Mouse (Mus musculus) CH12.LX (cell line): ENCODE results near the gene Slc47a2. TPM values are rescaled to one million over a fixed set of nuclear protein-coding genes. Genes with fewer than 3 reads are reported as not detected.

ENCODE experiments used
- DNase-seq: peaks from one replicate; pipeline ENCODE4 v3.0.0-alpha.2; 2013; ENCODE audit errors: extremely low read depth
- H3K27ac ChIP-seq: 2 replicates; pipeline ENCODE4 v1.5.1; 2012; ENCODE audit warnings: low read depth, mild to moderate bottlenecking, control low read depth, moderate library complexity; ENCODE audit not compliant: insufficient read depth
- H3K27me3 ChIP-seq: replicated peaks from 2 replicates; pipeline ENCODE3; 2012; ENCODE audit warnings: inconsistent platforms
- H3K36me3 ChIP-seq, 2 experiments: replicated peaks in 1 of 2; 2 replicates each; pipeline versions ENCODE3 to v1.6.1; 2012; ENCODE audit warnings: inconsistent platforms in 1 of 2, low read length in 1 of 2, mild to moderate bottlenecking in 1 of 2, mixed read lengths in 1 of 2, moderate library complexity in 1 of 2; ENCODE audit not compliant: control insufficient read depth in 1 of 2, insufficient read depth in 1 of 2
- H3K4me1 ChIP-seq, 2 experiments: 2 replicates each; pipeline ENCODE4 v1.6.1; 2012; ENCODE audit warnings: inconsistent platforms in 1 of 2, moderate library complexity in 1 of 2; ENCODE audit not compliant: insufficient read depth in 2 of 2, control insufficient read depth in 1 of 2
- H3K4me2 ChIP-seq: 2 replicates; pipeline ENCODE4 v1.6.1; 2012; ENCODE audit warnings: low read depth, mild to moderate bottlenecking, control low read depth; ENCODE audit not compliant: poor library complexity, insufficient read depth, severe bottlenecking
- H3K4me3 ChIP-seq, 3 experiments: fragments of 150-350 bp in 1 of 3; sonication (generic) in 1 of 3; replicated peaks in 1 of 3; 2 replicates each; pipeline versions ENCODE3 to v1.5.1; 2011 to 2012; ENCODE audit warnings: low read depth in 2 of 3, low read length in 2 of 3, mild to moderate bottlenecking in 2 of 3, moderate library complexity in 2 of 3, control low read depth in 1 of 3, improper control_type of control experiment in 1 of 3, inconsistent platforms in 1 of 3, mixed read lengths in 1 of 3; ENCODE audit not compliant: poor library complexity in 1 of 3
- H3K79me2 ChIP-seq: replicated peaks from 2 replicates; pipeline ENCODE4 v1.6.1; 2012; ENCODE audit warnings: mild to moderate bottlenecking, moderate library complexity; ENCODE audit not compliant: control insufficient read depth, poor library complexity, insufficient read depth, severe bottlenecking; ENCODE audit errors: extremely low read depth
- H3K9ac ChIP-seq: 2 replicates; pipeline ENCODE4 v1.6.1; 2012; ENCODE audit warnings: low read depth, mild to moderate bottlenecking, control low read depth, moderate library complexity; ENCODE audit not compliant: insufficient read depth
- H3K9me3 ChIP-seq: replicated peaks from 2 replicates; pipeline ENCODE3; 2012; ENCODE audit warnings: low read length, inconsistent platforms, mixed read lengths
- CHD1 ChIP-seq: IDR thresholded peaks from 2 replicates; pipeline ENCODE4 v1.6.1; 2012; ENCODE audit warnings: low read depth, low read length, improper control_type of control experiment, inconsistent platforms
- E2F4 ChIP-seq: IDR thresholded peaks from 2 replicates; pipeline ENCODE4 v1.6.1; 2011; ENCODE audit warnings: low read depth, low read length, improper control_type of control experiment; ENCODE audit not compliant: insufficient replicate concordance
- ELF1 ChIP-seq: IDR thresholded peaks from 2 replicates; pipeline ENCODE4 v1.6.1; 2014; ENCODE audit warnings: low read depth, mild to moderate bottlenecking, inconsistent platforms, low read length, improper control_type of control experiment
- ETS1 ChIP-seq: conservative IDR thresholded peaks from 2 replicates; pipeline ENCODE4 v1.6.1; 2012; ENCODE audit warnings: low read depth, mild to moderate bottlenecking, inconsistent platforms, low read length, improper control_type of control experiment, moderate library complexity
- HCFC1 ChIP-seq: IDR thresholded peaks from 2 replicates; pipeline ENCODE4 v1.6.1; 2012; ENCODE audit warnings: low read depth, mild to moderate bottlenecking, inconsistent platforms, low read length, improper control_type of control experiment
- JUN ChIP-seq: IDR thresholded peaks from 2 replicates; pipeline ENCODE4 v1.6.1; 2011; ENCODE audit warnings: low read depth, mild to moderate bottlenecking, low read length, improper control_type of control experiment, moderate library complexity; ENCODE audit not compliant: insufficient read depth
- JUND ChIP-seq: conservative IDR thresholded peaks from 2 replicates; pipeline ENCODE4 v1.6.1; 2011; ENCODE audit warnings: low read depth, low read length, improper control_type of control experiment
- KAT2A ChIP-seq: IDR thresholded peaks from 2 replicates; pipeline ENCODE4 v1.6.1; 2012; ENCODE audit warnings: low read length, improper control_type of control experiment, inconsistent platforms; ENCODE audit not compliant: insufficient replicate concordance
- MAFK ChIP-seq: IDR thresholded peaks from 2 replicates; pipeline ENCODE4 v1.6.1; 2011; ENCODE audit warnings: low read length, improper control_type of control experiment; ENCODE audit not compliant: insufficient replicate concordance
- MAX ChIP-seq: IDR thresholded peaks from 2 replicates; pipeline ENCODE4 v1.6.1; 2011; ENCODE audit warnings: low read length, improper control_type of control experiment
- MAZ ChIP-seq: IDR thresholded peaks from 2 replicates; pipeline ENCODE4 v1.6.1; 2012; ENCODE audit warnings: low read depth, mild to moderate bottlenecking, inconsistent platforms, low read length, improper control_type of control experiment, moderate library complexity
- MEF2A ChIP-seq: IDR thresholded peaks from 2 replicates; pipeline ENCODE4 v1.6.1; 2014; ENCODE audit warnings: low read depth, mild to moderate bottlenecking, inconsistent platforms, low read length, improper control_type of control experiment, borderline replicate concordance
- MYC ChIP-seq: IDR thresholded peaks from 2 replicates; pipeline ENCODE4 v1.6.1; 2011; ENCODE audit warnings: low read depth, mild to moderate bottlenecking, improper control_type of control experiment, low read length
- NELFE ChIP-seq: IDR thresholded peaks from 2 replicates; pipeline ENCODE4 v1.6.1; 2011; ENCODE audit warnings: low read depth, low read length, improper control_type of control experiment
- PAX5 ChIP-seq: IDR thresholded peaks from 2 replicates; pipeline ENCODE4 v1.6.1; 2012; ENCODE audit warnings: low read length, inconsistent platforms, mixed read lengths
- POLR2A ChIP-seq: IDR thresholded peaks from 2 replicates; pipeline ENCODE4 v1.6.1; 2011; ENCODE audit warnings: low read depth, mild to moderate bottlenecking, improper control_type of control experiment, low read length
- POLR2AphosphoS2 ChIP-seq: IDR thresholded peaks from 2 replicates; pipeline ENCODE4 v1.6.1; 2011; ENCODE audit warnings: low read depth, low read length, improper control_type of control experiment
- RAD21 ChIP-seq: IDR thresholded peaks from 2 replicates; pipeline ENCODE4 v1.6.1; 2011; ENCODE audit warnings: low read depth, mild to moderate bottlenecking, low read length, improper control_type of control experiment, moderate library complexity
- TBP ChIP-seq: conservative IDR thresholded peaks from 2 replicates; pipeline ENCODE4 v1.6.1; 2011; ENCODE audit warnings: low read depth, low read length, improper control_type of control experiment
- TCF12 ChIP-seq: IDR thresholded peaks from 2 replicates; pipeline ENCODE4 v1.6.1; 2014; ENCODE audit warnings: low read depth, mild to moderate bottlenecking, inconsistent platforms, low read length, improper control_type of control experiment
- UBTF ChIP-seq: IDR thresholded peaks from 2 replicates; pipeline ENCODE4 v1.6.1; 2012; ENCODE audit warnings: low read depth, mild to moderate bottlenecking, inconsistent platforms, low read length, improper control_type of control experiment, moderate library complexity
- USF1 ChIP-seq: IDR thresholded peaks from 2 replicates; pipeline ENCODE4 v1.6.1; 2014; ENCODE audit warnings: low read depth, mild to moderate bottlenecking, inconsistent platforms, low read length, improper control_type of control experiment
- USF2 ChIP-seq: conservative IDR thresholded peaks from 2 replicates; pipeline ENCODE4 v1.6.1; 2011; ENCODE audit warnings: low read depth, low read length, improper control_type of control experiment
- ZC3H11A ChIP-seq: IDR thresholded peaks from 2 replicates; pipeline ENCODE4 v1.6.1; 2012; ENCODE audit warnings: low read depth, mild to moderate bottlenecking, inconsistent platforms, low read length, improper control_type of control experiment
- ZKSCAN1 ChIP-seq: IDR thresholded peaks from 2 replicates; pipeline ENCODE4 v1.6.1; 2012; ENCODE audit warnings: low read depth, inconsistent platforms, low read length, improper control_type of control experiment, borderline replicate concordance
- ZMIZ1 ChIP-seq: IDR thresholded peaks from 2 replicates; pipeline ENCODE4 v1.6.1; 2012; ENCODE audit warnings: low read depth, mild to moderate bottlenecking, inconsistent platforms, low read length, improper control_type of control experiment
- ZNF384 ChIP-seq: IDR thresholded peaks from 2 replicates; pipeline ENCODE4 v1.6.1; 2012; ENCODE audit warnings: low read depth, low read length, improper control_type of control experiment, inconsistent platforms
- dilution Hi-C: fragments of 300-500 bp; cut with MboI; formaldehyde crosslinking; loops from 2 replicates; pipeline ENCODE4 v1.14.3; 2020; ENCODE audit warnings: low sequenced_read_pairs; ENCODE audit not compliant: extremely low pct_unique_long_range_greater_than_20kb, extremely low pct_ligation_motif_present
- in situ Hi-C: fragments of 300-500 bp; cut with MboI; formaldehyde crosslinking; loops from 3 replicates; pipeline ENCODE4 v1.14.3; 2019; ENCODE audit warnings: low sequenced_read_pairs, low pct_ligation_motif_present, low pct_unique_long_range_greater_than_20kb, mixed read lengths
- polyA plus RNA-seq: library from polyadenylated mRNA; unstranded; fragments of >175 nt; gene quantifications from 2 replicates; pipeline ENCODE4 v1.2.1, GENCODE M21; 2012; ENCODE audit warnings: low read depth; ENCODE audit not compliant: insufficient read length
- total RNA-seq, 2 experiments: library from RNA; depleted of rRNA; stranded (reverse); fragments of 300-350 nt in 1 of 2; fragments of >200 nt in 1 of 2; gene quantifications; 2 replicates each; pipeline ENCODE4 v1.2.3; 2012 to 2014

The Slc47a2 gene
- total and polyA plus RNA-seq, 3 experiments = 0.08 to 0.68 (median 0.39) TPM

DNA sequence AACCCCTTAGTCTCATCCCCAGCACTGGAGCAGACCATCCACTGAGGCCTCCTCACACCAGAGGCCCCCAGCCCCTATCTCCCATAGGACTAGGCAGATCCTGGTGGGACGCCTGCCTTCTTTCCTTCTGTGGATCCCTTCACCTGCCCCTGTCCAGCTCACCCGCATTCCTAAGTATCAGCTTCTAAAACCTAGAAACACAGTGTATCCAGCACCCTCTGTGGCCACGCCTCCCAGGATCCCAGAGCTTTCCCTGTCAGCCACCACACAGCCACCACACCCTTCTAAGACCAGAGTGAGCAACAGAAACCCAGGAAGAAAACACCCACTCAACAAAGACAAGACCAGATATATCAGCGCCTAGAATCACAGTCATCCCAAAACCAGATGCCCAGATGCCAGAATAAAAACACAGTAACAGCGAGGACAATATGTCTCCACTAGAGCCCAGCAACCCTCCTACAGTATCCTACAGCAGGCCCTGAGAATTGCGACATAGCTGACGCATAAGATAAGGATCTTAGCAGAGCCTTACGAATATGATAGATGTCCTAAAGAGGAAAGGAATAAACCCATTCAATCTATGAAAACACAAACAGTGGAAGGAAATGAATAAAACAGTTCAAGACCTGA, 64.1 kb downstream of the Slc47a2 start:
- no peak overlapping the region for H3K27ac ChIP-seq
- peaks cover 11% of the 10 kb centered on the region for H3K27me3 ChIP-seq
- H3K9ac ChIP-seq = no peak overlapping the region
- no peaks in the 10 kb centered on the region for H3K79me2 ChIP-seq
- H3K4me3 ChIP-seq = no peak overlapping the region
- TF ChIP-seq MYC (no peak), JUN (no peak), PAX5 (no peak), E2F4 (no peak), POLR2A (no peak), POLR2AphosphoS2 (no peak), MAX (no peak), KAT2A (no peak), ZKSCAN1 (no peak), MEF2A (no peak), JUND (no peak), USF1 (no peak), TBP (no peak), UBTF (no peak), HCFC1 (no peak), RAD21 (no peak), CHD1 (no peak), NELFE (no peak)
- no peaks in the 10 kb centered on the region for H3K9me3 ChIP-seq
- H3K4me1 ChIP-seq = no peaks in the 10 kb centered on the region
- H3K4me2 ChIP-seq = no peak overlapping the region
- DNase-seq = no peak
- dilution Hi-C loops = no loop called here
- H3K36me3 ChIP-seq = no peaks in the 10 kb centered on the region
- in situ Hi-C loops = no loop called here

DNA sequence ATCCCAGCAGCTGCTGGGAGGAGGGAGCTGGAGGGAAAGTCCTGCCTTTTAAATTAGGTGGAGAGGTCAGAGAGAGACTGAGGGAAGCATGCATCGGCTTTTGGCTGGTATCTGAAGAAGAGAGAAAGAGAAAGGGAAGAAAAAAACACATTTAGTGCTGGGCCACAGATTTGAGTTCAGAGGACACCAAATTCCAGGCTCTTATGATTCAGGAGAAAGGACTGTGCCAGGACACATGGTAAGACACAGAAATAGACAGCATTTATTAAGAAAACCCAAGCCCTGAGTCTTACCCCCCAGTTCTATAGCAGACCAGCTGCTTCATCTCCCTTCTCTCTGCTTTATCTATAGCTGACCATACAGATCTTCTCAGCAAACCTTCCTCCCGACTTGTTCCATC, 64.7 kb downstream of the Slc47a2 start:
- H3K36me3 ChIP-seq = no peaks in the 10 kb centered on the region
- no peak overlapping the region for H3K4me3 ChIP-seq
- H3K9me3 ChIP-seq = no peaks in the 10 kb centered on the region
- H3K27me3 ChIP-seq = peaks cover 11% of the 10 kb centered on the region
- H3K79me2 ChIP-seq = no peaks in the 10 kb centered on the region
- H3K27ac ChIP-seq = no peak overlapping the region
- dilution Hi-C loops = no loop called here
- in situ Hi-C loops = no loop called here
- no peak overlapping the region for H3K9ac ChIP-seq
- DNase-seq = no peak
- TF ChIP-seq MAFK = no peak
- no peak for TF ChIP-seq ZNF384
- TF ChIP-seq ETS1 = no peak
- no peak for TF ChIP-seq JUN
- TF ChIP-seq POLR2AphosphoS2 = no peak
- no peak for TF ChIP-seq TBP
- no peak for TF ChIP-seq CHD1
- no peak for TF ChIP-seq USF2
- TF ChIP-seq ZC3H11A = no peak
- TF ChIP-seq MAX = no peak
- TF ChIP-seq ZMIZ1 = no peak
- no peak for TF ChIP-seq TCF12
- TF ChIP-seq MAZ = no peak
- TF ChIP-seq ZKSCAN1 = no peak
- no peak for TF ChIP-seq ELF1
- no peak for TF ChIP-seq MYC
- no peak for TF ChIP-seq E2F4
- TF ChIP-seq, all 38 proteins: peak for 0
- Histone ChIP-seq H3K4me2 (no peak overlapping the region), H3K4me1 (no peaks in the 10 kb centered on the region)
